Mouse (Mus musculus): Measurements from ENCODE around the gene Hist2h3c2. TPM values are rescaled to one million over a fixed set of nuclear protein-coding genes. Genes with fewer than 3 reads are reported as not detected.

Hist2h3c2 gene
- polyA plus RNA-seq, 2 experiments from 2014 or later, result not detected

DNA sequence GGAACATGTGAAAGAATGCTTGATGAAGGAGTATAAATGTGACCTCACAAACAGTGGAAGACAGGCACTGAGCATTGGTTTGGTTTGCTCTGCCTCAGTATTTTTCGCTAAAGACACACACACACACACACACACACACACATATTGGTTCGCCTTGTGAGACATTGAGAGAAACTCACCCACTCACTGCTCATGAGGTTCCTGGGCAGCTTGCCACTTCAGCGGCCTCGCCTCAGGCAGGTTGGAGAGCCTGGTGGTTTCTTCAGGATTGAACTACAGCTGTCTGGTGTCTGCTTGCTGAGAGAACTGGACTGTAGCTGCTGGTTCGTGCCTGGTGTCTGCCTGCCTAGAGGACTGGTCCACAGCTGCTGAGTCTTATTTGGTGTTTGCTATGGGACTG lies 21.3 kb upstream of the Hist2h3c2 start:
- no peak for ATAC-seq

DNA sequence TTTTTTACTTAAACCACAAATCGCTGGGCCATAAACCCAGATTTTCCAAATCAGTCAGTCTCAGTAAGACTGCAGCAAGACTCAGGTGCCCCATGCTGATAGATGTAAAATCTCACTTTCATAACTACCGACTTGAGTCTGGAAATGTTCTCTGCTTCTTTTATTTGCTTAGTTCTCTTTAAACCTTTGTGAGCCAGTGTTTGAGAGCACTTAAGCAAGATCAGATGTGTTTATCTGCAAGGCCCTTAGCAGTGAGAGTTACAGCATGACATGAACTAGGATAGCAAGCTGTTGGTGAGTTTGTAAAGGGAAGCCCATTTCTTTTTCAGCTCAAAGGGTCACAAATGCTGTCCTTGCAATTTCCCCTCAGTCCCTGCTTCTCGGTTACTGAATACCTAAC lies 18.3 kb upstream of the Hist2h3c2 start:
- ATAC-seq, result no peak

DNA sequence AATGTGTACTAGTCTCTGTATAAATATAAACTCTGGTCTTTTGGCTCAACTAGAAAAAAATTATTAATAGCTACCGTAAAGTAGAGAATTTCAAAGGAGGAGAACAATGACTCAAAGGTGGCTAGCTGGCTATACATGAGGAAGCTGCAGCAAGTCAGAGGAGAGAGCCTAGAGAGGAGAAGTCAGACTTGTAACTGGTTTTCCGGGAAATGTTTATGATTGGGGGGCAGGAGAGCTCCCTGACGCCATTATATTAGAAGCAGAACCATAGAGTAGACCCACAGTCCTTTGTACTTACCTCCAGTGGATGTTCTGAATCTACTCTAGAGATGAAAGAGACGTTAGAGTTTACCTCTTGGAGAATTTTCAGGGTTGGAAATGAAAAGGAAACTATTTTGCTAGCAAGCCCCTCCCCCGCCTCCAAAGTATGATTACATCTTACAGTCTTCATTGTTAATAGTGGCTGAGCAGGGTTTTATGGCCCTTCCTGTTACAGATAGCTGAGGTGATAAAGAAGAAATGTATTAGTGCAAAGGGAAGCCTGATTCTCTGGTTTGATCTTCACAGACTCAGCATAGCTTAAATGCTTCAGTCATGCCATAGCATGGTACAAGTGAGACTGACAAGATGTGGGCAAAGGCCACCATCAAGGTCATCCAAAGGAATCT lies 17.1 kb upstream of the Hist2h3c2 start:
- ATAC-seq, result peak; percentile 54

DNA sequence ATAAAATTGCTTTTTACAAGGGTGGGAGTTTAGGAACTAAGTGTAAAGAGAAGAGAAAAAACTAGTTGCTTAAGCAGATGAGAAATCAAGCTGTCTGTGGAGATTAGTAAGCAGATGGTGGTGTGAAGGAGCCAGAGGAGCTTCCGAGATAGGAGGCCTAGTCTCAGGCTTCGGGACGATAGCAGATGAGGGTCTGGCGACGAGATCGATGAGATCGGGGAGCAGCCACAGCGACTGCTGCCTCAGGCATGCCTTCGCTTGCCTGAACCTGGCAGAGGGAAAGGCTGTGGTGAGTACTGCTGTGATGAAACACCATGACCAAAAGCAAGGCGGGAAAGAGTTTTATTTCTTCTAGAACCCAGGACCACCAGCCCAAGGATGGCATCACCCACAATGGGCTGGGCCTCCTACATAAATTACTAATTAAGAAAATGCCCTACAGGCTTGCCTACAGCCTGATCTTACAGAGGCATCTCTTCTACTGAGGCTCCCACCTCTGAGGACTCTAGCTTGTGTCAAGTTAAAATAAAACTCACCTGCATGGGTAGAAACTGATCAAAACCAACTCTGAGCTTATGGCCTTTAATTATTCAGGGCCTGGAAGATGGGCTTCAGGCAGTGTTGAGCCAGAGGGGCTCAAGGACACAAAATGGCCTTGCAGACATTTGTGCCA lies 15.9 kb upstream of the Hist2h3c2 start:
- no peak for ATAC-seq

DNA sequence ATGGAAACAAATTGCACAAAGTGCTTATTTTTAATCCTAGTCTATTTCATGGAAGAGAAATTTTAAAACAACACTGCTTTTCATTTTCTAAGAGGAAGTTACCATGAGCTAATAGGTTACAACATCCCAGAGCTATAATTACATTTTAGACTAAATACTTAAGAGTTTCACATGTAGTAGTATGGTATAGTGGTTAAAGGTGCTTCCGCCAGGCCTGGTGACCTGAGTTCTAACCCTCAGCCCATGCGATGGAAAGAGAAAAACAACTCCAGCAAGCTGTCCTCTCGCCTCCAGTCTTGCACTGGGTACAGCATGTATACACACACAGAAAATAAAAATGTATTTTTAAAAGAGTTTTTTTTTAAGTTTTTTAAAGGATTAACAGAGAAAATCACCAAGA lies 12.9 kb upstream of the Hist2h3c2 start:
- no peak for ATAC-seq

DNA sequence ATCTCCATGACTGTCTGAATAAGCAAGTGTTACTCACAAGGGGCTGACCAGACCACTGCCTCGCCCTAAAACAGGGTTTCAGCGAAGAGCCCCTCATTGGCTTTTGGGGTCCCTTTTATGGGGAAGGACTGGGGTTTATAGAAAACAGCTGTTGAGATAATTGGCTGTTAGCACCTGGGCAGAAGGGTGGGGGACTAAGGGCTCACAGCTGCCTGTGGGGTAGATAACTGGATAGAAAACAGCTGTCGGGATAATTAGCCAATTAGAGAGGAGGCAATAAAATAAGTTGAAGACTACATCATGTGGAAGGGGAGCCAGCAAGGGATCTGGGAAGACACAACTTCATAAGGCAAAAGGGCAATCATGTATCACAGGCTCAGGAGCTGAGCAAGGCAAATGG lies 12.0 kb upstream of the Hist2h3c2 start:
- ATAC-seq, result no peak

DNA sequence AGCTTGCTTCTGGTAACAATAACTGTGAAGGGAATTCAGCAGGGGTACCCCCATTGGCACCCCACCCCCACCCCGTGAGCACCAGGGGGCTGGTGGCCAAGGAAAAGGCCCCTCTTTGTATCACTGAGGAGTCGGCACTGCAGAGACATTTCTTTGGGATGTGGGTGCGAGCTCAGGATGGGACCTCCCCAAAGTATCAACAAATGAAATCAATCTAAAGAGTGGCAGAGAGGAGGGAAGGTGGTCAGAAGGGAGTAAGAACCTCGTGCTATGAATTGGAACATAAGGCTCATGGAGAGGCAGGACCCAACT lies 10.1 kb upstream of the Hist2h3c2 start:
- ATAC-seq, result no peak

DNA sequence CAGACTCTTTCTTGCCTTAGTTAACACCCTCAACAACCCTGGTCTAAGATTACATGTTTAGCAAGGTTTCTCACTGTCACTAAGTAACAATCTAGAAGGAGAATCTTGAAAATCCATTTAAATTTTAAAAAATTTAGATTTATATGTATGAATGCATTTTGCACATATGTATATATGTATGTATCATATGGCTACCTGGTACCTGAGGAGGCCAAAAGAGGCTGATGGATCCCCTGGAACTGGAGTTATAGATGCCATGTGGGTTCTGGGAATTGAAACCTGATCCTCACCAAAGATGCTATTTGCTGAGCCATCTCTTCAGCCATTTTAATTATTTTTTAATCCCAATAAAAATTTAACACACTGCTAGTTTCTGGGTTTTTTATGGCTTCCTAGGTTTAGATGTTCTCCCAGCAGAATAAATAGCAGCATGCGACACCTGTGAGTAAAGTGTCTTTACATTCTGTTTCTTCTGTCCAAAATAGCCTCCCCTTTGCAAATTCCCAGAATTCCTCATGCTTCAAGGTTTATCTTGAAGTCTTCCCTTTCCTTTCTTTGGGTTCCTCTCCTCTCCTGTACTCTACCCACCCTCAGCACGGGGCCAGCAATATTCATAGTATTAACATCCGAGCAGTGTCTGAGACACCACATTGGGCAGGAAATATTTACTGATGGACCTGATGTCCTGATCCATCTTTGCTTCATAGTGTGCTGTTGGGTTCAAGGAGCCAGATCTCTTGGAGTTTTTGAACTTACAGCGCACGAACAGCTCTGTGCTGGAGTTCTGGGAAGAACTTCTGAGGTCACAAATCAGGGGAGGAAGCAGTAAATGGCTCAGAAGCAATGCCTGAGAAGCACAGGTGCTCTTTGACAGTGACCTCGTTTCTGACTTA lies 9.5 kb upstream of the Hist2h3c2 start:
- no peak for ATAC-seq

DNA sequence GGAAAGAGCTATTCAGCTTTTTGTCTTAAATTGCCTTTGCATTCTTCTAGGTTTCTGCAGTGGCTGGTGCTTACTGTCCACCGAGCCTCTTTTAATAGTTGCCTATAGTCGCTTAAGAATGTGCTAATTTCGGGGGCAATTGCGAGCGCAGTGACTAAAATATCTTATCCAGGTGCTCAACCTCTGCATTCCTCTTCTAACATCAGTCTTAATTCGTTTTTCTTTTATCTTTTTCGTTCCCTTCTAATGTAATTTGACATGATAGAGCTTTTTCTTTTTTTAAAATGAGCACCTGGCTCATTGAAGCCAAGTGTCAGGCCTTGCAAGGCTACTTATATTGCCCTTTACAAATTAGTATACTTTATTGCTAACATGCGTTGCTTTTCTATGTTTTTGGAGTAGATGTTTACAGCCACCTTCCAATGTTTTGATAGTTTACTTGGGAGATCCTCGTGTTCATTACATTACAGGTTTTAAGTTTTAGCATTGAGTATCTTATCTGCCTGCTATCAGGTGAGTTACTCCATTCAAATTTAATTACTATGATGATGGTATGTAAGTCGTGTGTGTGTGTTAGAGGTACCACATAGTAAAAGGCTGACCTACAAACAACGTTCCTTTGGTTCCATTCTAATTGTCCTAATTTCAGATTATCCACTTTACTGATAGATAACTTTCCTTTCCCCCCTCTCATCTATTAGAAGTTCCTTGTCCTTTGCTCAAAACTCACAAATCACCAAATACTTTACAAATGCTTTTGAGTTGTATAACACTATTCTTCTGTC lies 8.6 kb upstream of the Hist2h3c2 start:
- ATAC-seq, result no peak

DNA sequence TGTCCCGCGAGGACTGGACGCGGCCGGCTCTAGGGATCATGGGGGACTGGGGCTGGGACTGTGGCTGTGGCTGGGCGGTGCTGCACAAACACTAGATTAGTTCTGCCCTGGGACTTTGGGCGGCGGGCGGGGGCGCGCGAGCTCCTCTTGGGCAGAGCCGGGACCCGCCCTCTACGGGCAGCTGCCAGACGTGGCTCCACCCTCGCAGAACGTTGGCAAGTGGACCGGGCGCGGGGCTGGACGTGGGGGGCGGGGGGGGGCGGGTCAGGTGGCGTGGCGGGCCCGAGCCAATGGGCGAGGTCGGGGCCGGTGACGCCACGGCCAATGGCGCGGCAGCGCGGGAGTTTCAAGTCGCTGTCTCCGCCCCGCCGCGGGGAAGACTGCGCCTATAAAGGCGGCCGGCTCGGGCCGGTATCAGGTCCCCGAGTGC lies 7.5 kb upstream of the Hist2h3c2 start, which contains the start of gene Hist2h3c1:
Gene Hist2h3c1, plus strand, starts transcription at position 259 of the 430 bp plus-strand sequence.
- ATAC-seq, result peak; percentile 59

DNA sequence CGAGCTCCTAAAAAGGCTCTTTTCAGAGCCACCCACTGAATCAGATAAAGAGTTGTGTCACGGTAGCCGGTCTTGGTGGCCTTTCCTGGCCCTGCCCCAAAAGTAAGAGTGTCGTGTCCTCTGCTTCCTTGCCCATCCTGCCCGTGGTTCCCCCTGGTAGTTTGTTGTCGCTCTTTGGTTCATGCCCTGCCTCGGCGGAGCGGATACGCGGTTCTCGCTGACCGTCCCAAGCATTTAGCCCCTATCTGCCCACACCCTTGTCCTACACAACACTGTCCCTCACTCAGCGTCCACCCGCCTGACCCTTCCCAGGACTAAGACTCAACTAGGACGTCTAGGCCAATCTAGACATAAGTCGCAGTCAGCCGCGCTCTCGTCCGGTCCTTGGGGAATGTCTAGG lies 7.1 kb upstream of the Hist2h3c2 start:
- ATAC-seq, result peak; percentile 48

DNA sequence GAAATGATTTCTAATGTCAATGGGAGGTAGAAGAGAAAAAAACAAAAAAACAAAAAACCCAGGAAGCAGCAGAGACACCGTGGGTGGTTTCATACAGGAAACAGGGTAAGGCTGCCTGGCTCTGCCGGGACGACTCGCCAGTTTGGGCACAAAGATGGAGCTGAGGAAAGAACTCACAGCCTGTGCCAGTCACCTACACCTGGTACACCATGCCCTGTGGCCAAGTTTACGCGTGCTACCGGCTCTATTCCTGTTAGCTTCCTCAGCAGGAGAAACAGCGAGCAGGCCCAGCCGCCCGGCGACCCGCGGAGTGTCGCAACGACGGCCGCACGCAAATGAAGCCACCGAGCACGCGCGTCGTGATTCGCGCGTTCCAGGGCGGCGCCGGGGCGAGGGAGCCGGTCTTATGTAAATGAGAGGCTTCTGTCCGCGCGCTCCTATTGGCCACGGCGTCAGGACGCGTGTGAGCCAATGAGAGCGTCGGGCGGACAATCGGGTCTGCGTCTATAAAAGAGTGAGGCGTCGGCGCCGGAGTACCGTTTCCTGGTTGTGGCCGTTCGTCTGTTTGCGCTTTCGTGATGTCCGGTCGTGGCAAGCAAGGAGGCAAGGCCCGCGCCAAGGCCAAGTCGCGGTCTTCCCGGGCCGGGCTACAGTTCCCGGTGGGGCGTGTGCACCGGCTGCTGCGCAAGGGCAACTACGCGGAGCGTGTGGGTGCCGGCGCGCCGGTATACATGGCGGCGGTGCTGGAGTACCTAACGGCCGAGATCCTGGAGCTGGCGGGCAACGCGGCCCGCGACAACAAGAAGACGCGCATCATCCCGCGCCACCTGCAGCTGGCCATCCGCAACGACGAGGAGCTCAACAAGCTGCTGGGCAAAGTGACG lies 6.3 kb upstream of the Hist2h3c2 start, which contains the start of gene Hist2h2aa1:
Gene Hist2h2aa1, plus strand, starts transcription at position 495 of the 884 bp plus-strand sequence.
- ATAC-seq, result peak; percentile 80

DNA sequence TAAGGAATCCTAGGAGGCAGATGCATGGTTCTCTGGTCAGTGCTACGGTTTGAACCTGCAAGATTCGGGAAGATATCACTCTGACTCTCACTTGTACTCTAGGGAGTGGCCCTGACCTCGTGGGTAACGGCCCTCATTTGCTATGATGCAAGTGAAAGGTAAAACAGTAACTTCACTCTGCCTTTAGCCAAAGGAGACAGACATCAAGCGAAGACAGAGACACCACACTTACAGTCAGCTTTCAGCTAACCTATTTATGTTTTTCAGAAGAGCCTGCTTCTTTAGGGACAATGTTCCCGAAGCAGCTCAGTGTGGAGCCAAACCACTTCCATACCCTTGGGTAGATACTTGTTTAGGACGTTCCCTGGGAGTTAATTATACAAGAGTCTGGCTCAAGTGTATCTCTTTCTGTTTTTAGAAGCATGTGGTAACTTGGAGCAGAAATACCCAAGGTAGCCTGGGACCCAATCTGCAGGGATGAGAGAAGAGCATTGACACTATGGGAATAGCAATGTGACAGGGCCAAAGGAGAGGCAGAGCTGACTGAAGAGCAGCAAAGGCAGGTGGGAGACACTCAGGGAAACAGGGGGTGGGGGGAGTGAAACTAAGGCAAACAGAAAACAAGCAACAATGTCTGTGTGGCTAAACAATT lies 5.1 kb upstream of the Hist2h3c2 start:
- ATAC-seq, result no peak

DNA sequence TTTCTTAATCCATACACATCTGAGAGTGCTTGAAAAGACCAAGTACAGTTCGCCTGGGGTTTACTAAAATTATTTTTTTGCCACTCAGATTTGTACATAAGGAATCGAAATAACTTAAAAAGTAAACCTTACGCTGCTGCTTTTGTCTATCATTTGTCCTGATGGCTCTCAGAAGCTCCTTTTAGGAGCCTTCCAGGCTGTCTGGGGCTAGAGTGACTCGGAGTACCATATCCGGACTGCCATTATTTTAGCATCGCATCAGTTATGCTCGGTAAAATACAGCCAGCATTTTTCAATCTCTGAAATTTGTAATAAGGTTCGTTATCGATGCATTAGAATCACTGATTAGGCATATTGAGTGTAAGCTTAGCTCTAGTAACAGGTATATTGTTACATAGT lies 1.9 kb upstream of the Hist2h3c2 start:
- no peak for ATAC-seq

DNA sequence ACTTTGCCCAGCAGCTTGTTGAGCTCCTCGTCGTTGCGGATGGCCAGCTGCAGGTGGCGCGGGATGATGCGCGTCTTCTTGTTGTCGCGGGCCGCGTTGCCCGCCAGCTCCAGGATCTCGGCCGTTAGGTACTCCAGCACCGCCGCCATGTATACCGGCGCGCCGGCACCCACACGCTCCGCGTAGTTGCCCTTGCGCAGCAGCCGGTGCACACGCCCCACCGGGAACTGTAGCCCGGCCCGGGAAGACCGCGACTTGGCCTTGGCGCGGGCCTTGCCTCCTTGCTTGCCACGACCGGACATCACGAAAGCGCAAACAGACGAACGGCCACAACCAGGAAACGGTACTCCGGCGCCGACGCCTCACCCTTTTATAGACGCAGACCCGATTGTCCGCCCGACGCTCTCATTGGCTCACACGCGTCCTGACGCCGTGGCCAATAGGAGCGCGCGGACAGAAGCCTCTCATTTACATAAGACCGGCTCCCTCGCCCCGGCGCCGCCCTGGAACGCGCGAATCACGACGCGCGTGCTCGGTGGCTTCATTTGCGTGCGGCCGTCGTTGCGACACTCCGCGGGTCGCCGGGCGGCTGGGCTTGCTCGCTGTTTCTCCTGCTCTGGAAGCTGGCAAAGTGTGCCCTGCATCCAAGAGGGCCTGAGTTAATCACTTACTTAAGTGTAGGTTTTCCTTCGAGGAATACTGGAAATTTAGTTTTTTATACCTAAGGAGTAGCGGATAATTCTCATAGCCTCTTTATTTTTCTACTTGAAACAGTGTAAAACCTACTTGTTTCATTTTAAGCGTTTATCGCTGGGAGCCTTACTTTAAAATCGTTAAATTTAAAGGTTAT lies 1.2 kb upstream of the Hist2h3c2 start, which contains the start of gene Hist2h2aa2:
Gene Hist2h2aa2, minus strand, starts transcription at position 328 of the 850 bp plus-strand sequence.
- ATAC-seq, result peak; percentile 72

DNA sequence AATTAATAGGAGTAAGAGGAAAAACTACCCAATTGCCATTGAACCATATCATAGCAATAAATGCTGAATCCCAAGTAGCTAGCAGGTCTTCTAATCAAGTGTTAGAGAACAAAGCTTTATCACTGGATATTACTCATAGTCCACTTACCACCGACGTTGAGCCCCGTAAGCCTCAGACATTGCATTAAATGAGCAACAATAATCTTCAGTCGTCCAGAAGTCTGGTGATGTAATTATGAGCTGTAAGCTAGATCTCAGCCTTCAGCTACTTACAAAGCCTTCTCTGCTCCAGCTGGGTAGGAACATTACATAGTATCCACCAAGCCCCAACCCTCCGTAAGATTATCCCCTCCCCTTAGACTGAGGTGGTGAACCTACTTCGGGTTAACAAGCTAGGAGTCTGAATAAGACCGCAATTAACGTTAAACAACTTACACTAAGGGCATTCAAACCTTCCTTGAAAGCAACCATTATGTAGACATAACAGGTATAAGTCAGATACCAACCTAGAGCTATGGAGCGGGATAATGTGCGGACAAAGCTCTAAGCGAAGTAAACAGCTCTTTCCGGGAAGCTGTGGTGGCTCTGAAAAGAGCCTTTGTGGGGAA lies 919 bp downstream of the Hist2h3c2 start:
- ATAC-seq, result no peak

DNA sequence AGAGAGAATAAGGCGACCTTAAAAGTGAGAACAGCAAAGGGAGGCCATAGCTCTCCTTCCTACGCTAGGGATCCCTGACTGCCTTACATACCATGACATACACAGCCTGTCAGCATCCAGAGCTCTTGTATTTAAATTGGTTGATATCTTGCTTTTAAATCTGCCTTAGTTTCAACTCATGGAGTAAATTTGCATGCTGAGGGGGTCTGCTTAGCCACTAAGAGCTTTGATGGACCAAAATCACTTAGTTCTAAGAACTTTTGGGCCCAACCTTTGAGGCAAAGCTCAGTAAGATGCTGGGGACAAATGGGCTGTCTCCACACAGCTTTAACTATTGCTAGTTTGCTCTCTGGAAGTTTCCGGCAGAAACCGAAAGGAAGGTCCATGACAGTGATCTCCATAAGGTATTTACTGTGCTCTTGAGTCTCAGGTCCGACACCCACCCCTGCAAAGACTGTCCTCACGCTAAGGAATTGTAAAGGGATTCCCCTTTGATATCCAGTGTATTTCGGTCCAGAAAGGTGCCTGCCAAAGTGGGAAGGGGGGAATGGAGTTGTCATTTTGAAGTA lies 1.5 kb downstream of the Hist2h3c2 start:
- ATAC-seq, result no peak

DNA sequence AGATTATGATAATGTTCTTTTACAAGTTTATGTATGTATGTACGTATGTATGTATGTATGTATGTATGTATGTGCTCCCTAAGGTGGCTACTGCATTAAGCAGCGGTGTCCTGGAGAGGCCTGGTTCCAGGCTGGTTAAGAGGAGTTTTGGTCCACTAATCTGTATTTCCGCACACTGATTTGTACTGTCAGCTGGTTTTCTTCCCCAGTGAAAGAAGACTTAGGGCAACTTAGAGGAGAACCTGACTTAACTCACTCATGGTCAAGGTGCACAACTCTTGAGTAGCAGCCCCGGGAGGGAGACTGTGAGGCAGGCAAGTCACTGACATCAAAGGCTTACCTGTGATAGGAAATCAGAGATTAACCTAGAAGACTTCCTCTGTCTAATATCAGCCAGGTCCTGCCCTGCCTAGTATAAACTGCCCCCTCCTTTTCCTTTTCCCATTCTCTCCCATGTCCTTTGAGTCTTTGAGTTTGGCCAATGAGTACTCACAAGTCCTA lies 2.0 kb downstream of the Hist2h3c2 start:
- no peak for ATAC-seq

DNA sequence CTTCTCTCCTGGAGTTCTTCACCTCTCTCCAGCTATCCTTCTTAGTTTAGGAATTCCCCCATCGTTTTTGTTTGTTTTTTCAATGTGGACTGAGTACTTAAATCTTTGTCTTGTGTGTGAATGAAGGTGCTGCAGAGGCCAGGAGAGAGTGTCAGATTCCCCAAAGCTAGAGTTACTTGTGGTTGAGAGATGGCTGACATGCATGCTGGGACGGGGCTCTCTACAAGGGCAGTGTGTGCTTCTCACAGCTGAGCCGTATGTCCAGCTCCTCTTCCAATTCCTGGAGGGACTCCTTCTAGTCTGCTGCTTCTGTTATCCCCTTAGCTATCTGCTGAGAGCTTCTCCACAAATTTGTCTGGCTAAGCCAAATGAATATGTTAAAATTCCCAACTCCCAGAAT lies 3.1 kb downstream of the Hist2h3c2 start:
- ATAC-seq, result no peak

Data from CD4-positive, CD25-positive, alpha-beta regulatory T cell, adult 4 months (primary cell).